Mouse (Mus musculus) limb, embryonic 12.5 days (tissue): Measurements from ENCODE around the gene Camk2g. TPM values are rescaled to one million over a fixed set of nuclear protein-coding genes. Genes with fewer than 3 reads are reported as not detected.

Source experiments
- ATAC-seq: fragments of 200-750 bp; cut with Nextera tagmentation; 2 replicates; pipeline ENCODE4 v1.8.0; 2017; ENCODE audit warnings: low read depth, moderate TSS enrichment; ENCODE audit not compliant: insufficient number of reproducible peaks, insufficient read depth, low FRiP score, low TSS enrichment
- H3K27ac ChIP-seq: fragments of 300-500 bp; sonication (generic); 2 replicates; pipeline ENCODE4 v1.5.1; 2016; ENCODE audit warnings: mild to moderate bottlenecking, moderate library complexity
- H3K27me3 ChIP-seq: fragments of 300-500 bp; sonication (generic); 2 replicates; pipeline ENCODE4 v1.6.1; 2016; ENCODE audit warnings: mild to moderate bottlenecking, moderate library complexity
- H3K36me3 ChIP-seq: fragments of 300-500 bp; sonication (generic); 2 replicates; pipeline ENCODE4 v1.6.1; 2016; ENCODE audit warnings: mild to moderate bottlenecking, moderate library complexity
- H3K4me1 ChIP-seq: fragments of 300-500 bp; sonication (generic); replicated peaks from 2 replicates; pipeline ENCODE4 v1.6.1; 2016
- H3K4me2 ChIP-seq: fragments of 300-500 bp; sonication (generic); 2 replicates; pipeline ENCODE4 v1.6.1; 2016; ENCODE audit warnings: mild to moderate bottlenecking, moderate library complexity
- H3K4me3 ChIP-seq: fragments of 300-500 bp; sonication (generic); replicated peaks from 2 replicates; pipeline ENCODE4 v1.5.1; 2016; ENCODE audit warnings: mild to moderate bottlenecking
- H3K9ac ChIP-seq: fragments of 300-500 bp; sonication (generic); replicated peaks from 2 replicates; pipeline ENCODE4 v1.6.1; 2016; ENCODE audit warnings: mild to moderate bottlenecking, moderate library complexity
- H3K9me3 ChIP-seq: fragments of 300-500 bp; sonication (generic); 2 replicates; pipeline ENCODE4 v1.6.1; 2016; ENCODE audit warnings: mild to moderate bottlenecking, moderate library complexity
- WGBS: fragments of 180-500 bp; shearing (Covaris S2); methylation state at CpG from one replicate; pipeline ENCODE4 v1.1.7; 2016; 5-methylcytosine and 5-hydroxymethylcytosine counted together
- polyA plus RNA-seq: library from polyadenylated mRNA; unstranded; fragments of >200 nt; fragmentation: Nextera tagmentation; extraction: Ambion mirVana; gene quantifications from 2 replicates; pipeline ENCODE4 v1.2.1, GENCODE M21; 2016

Camk2g gene
- polyA plus RNA-seq, 1 experiment from 2014 or later: 59.0 TPM

DNA sequence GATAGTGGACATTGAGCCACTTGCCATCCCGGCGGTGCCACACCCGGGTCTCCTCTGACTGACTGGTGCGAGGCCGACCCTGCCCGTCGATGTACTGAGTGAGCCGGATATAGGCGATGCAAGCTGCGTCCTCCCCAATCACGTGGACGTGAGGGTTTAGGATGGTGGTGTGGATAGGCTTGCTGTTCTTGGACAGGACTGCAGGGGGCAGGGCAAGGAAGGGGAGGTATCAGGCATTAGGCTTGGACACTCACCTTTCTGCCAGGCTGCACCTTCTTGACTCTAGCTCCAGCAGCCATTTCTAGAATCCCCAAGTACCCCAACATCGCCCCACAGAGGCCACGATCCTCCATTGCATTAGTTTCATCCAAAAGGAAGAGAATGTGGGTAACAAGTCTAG is 56.6 kb downstream of the Camk2g start:
- Histone ChIP-seq H3K4me3 (no peak overlapping the region), H3K9me3 (no peaks in the 10 kb centered on the region), H3K4me1 (peaks cover 8% of the 10 kb centered on the region), H3K27me3 (no peaks in the 10 kb centered on the region), H3K36me3 (peaks cover 73% of the 10 kb centered on the region), H3K4me2 (no peak overlapping the region), H3K27ac (no peak overlapping the region), H3K9ac (no peak overlapping the region)
- 34% methylated on average over 14 of the region's 14 CpGs for WGBS
- ATAC-seq: no peak

DNA sequence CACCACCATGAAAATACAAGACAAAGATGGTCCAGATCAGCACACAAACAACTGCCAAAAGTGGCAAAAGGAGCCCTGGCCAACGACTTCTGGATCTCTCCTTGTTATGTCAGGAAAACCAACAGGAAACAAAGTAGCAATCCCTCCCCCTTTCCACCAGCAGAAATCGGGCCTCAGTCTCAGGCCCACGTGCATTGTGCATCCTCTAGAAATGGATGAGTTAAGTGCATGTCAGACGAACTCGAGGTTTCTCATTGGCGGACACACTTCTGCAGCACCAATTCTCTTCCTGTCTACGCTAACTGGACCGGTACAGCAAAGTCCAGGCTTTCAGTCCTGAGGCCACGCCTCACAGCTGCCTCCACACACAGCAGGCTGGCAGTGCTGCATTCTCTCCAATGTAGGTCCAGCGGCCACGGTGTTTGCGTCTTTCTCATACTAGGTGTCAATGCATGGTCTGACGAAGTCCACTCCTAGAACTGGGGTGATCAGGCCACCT is 57.9 kb downstream of the Camk2g start:
- H3K27ac ChIP-seq: 0 out of 2 replicates have a peak overlapping the region, but pooled peaks have one; percentile 76
- 88% methylated on average over 13 of the region's 13 CpGs for WGBS
- peaks cover 70% of the 10 kb centered on the region for H3K36me3 ChIP-seq
- H3K27me3 ChIP-seq: no peaks in the 10 kb centered on the region
- H3K4me3 ChIP-seq: no peak overlapping the region
- no peak overlapping the region for H3K9ac ChIP-seq
- H3K9me3 ChIP-seq: no peaks in the 10 kb centered on the region
- no peak overlapping the region for H3K4me2 ChIP-seq
- ATAC-seq: no peak
- peaks cover 8% of the 10 kb centered on the region for H3K4me1 ChIP-seq

DNA sequence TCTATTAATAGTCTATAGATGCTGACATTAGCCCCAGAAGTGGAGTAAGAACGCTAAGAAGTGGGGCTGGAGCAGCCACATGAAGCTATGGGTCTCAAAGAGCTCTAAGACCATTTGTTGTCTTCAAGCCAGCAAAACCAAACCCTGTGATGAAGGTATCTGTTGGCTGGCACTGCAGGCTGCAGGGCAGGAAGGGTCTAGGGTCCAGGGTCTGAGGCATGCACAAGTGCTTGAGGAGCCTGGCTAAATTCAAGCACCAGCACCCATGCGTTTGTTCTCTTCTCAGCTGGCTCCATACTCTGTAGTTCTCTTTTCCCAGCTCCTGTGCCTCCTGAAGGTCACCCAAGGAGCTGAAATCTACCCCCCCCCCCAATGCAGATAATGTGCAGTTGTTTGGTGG is 58.8 kb downstream of the Camk2g start:
- H3K4me3 ChIP-seq: no peak overlapping the region

DNA sequence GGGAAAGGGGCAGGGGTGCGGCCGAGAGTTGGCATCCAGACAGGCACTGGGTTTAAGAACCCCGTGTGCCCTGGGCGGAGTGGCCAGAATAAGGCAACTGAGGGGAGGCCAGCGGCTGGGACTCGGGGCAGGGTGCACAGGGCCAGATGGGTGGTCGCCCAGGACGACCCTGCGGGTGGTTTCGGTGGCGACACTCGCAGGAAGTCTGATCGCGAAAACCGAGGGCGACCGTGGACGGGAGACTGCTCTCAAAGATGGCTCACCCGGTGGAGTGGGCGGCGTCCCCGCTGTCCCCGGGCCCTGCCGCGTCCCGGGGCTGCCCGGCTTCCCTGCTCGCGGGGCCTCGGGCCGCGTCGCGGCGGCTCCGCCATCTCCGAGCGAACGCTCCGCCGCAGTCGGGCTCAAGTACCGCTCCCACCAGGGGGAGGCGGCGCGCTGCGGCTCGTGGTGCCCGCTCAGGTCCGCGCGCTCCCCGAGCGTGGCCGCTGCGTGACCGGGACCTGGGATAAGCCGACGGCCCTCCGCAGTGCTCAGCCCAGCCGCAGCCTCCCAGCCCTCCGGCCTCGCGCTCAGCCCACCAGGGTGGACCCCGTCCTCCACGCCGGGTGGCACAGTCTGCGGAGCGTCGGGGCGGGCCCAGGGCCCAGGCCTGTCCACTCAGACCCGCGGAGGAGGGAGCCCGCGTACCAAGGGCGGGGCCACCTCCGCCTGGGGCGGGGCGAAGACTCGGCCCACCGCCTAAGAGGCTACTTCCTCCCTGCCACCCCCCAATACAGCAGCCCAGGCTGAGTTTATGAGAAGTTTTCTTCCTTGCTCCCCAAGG is 59.7 kb downstream of the Camk2g start, which contains the start of gene Ndst2:
TSS of gene Ndst2 (minus strand) at position 611 of the 823 bp plus-strand sequence.
- ATAC-seq: peak; percentile 97
- Histone ChIP-seq H3K4me3 (peak within 1 kb of the TSS; percentile 86), H3K36me3 (peaks cover 70% of the 10 kb centered on the region), H3K4me2 (peak within 1 kb of the TSS; percentile 90), H3K27ac (peak within 1 kb of the TSS; percentile 94), H3K4me1 (peaks cover 8% of the 10 kb centered on the region), H3K27me3 (no peaks in the 10 kb centered on the region), H3K9ac (peak within 1 kb of the TSS; percentile 91), H3K9me3 (no peaks in the 10 kb centered on the region)
- under 1% methylated on average over 80 of the region's 81 CpGs for WGBS

More for the DNA sequence above, 58.8 kb downstream of the Camk2g start:
- no peaks in the 10 kb centered on the region for H3K9me3 ChIP-seq
- H3K9ac ChIP-seq: 0 out of 2 replicates have a peak overlapping the region, but pooled peaks have one; percentile 18
- no peak for ATAC-seq
- WGBS: 67% methylated on average over 2 of the region's 2 CpGs
- peaks cover 8% of the 10 kb centered on the region for H3K4me1 ChIP-seq
- H3K4me2 ChIP-seq: peak overlapping the region; percentile 90
- H3K27me3 ChIP-seq: no peaks in the 10 kb centered on the region
- peaks cover 70% of the 10 kb centered on the region for H3K36me3 ChIP-seq
- peak overlapping the region; percentile 76 for H3K27ac ChIP-seq

DNA sequence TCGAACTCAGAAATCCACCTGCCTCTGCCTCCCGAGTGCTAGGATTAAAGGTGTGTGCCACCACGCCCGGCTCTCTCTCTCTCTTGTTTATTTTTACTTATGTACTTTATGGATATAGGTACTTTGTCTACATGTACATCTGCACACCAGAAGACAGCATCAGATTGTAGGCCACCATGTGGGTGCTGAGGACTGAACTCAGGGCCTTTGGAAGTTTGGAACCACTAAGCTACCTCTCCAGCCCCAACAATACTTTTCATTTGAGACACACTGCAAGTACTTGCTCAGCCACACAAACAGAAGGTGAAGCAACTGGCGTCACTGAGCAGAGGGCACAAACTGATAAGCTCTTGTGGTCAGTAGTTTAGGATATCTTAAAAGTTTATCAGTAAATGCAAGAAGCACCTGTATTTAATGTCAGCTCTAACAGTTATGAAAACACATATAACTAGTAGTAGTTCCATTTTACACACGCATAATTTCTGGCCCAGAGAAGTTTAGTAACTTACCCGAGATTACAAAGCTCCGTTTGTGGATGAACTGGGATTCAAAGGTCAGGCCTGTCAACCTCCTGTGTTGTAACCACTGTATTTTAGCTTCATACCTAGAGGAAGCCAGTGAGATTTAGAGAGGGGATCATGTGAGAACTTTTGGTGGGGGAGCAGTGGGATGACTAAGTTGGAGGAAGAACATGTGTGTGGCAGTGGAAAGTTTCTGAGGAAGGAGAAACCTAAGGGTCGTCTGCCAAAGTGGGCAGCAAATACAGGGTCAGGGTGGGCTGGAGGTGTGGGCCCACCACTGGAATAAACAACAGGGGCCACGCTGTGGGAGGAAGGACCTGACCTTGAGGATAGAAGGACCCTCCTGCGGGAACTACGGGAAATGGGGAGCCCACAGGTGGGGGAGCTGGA is 60.6 kb downstream of the Camk2g start:
- Histone ChIP-seq H3K4me1 (peaks cover 8% of the 10 kb centered on the region), H3K9me3 (no peaks in the 10 kb centered on the region), H3K36me3 (peaks cover 69% of the 10 kb centered on the region), H3K4me2 (peak overlapping the region; percentile 90), H3K9ac (peak overlapping the region; percentile 91), H3K4me3 (peak overlapping the region; percentile 86), H3K27ac (peak overlapping the region; percentile 94), H3K27me3 (no peaks in the 10 kb centered on the region)
- 49% methylated on average over 12 of the region's 12 CpGs for WGBS
- ATAC-seq: 0 out of 2 replicates have a peak, but pooled peaks have one; percentile 4

DNA sequence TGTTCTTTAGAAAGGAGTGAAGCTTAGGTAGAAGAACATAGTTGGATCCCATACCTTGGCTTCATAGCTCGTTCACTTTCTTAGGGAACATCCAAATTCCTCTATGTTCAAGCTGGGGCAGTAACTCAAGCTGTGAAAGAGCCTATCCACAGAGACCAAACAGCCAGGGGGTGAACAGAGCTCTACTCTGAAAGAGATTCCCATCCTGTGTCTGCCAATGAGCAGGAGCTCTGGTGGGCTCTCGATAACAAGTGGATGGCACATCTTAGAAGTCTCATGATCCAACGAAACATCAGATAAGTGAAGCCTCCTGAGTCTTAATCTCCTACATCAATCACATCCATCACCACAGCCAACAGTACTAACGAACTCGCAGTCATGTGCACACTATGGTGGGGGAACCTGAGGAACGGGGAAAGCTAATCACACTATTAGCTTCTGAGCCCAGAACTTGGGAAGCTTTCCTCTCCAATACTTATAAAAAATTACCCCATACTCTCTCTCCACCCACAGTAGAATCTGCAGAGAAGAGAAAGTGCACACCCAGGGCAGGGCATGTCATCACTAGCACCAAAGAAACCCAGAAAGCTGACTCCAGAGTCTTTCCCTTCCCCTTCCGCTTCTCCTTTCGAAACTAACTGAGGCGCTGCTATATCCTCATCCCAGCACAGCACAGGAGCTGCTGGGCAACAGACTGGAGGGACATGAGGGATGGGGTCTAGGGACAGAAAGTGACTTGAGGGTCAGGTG is 62.9 kb downstream of the Camk2g start:
- 88% methylated on average over 9 of the region's 9 CpGs for WGBS
- H3K9ac ChIP-seq: no peak overlapping the region
- H3K36me3 ChIP-seq: peaks cover 73% of the 10 kb centered on the region
- no peak overlapping the region for H3K27ac ChIP-seq
- peaks cover 8% of the 10 kb centered on the region for H3K4me1 ChIP-seq
- H3K9me3 ChIP-seq: no peaks in the 10 kb centered on the region
- ATAC-seq: no peak
- H3K4me3 ChIP-seq: no peak overlapping the region
- no peak overlapping the region for H3K4me2 ChIP-seq
- no peaks in the 10 kb centered on the region for H3K27me3 ChIP-seq

DNA sequence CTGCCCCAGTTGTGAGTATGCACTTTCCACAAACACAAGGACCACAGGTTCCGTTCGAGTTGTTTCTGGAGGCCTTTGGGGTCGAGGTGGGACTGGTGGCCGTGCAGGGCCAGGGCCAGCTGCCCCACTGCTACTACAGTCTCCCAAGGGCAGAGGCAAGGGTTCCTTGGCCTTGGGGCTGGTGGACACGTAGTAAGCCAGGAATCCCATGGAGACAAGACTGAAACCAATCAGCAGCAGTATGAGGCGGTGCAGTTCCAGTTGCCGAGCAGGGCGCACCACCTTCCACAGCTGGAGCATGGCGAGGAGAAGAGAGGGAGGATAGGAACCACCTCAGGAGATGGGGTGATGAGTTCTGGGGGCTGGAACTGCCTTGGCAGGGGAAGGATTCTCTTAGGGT is 64.0 kb downstream of the Camk2g start:
- no peaks in the 10 kb centered on the region for H3K9me3 ChIP-seq
- WGBS: 89% methylated on average over 9 of the region's 9 CpGs
- H3K27ac ChIP-seq: no peak overlapping the region
- H3K4me2 ChIP-seq: no peak overlapping the region
- H3K9ac ChIP-seq: no peak overlapping the region
- ATAC-seq: no peak
- H3K36me3 ChIP-seq: peaks cover 75% of the 10 kb centered on the region
- H3K27me3 ChIP-seq: no peaks in the 10 kb centered on the region
- H3K4me1 ChIP-seq: peaks cover 8% of the 10 kb centered on the region
- H3K4me3 ChIP-seq: no peak overlapping the region

DNA sequence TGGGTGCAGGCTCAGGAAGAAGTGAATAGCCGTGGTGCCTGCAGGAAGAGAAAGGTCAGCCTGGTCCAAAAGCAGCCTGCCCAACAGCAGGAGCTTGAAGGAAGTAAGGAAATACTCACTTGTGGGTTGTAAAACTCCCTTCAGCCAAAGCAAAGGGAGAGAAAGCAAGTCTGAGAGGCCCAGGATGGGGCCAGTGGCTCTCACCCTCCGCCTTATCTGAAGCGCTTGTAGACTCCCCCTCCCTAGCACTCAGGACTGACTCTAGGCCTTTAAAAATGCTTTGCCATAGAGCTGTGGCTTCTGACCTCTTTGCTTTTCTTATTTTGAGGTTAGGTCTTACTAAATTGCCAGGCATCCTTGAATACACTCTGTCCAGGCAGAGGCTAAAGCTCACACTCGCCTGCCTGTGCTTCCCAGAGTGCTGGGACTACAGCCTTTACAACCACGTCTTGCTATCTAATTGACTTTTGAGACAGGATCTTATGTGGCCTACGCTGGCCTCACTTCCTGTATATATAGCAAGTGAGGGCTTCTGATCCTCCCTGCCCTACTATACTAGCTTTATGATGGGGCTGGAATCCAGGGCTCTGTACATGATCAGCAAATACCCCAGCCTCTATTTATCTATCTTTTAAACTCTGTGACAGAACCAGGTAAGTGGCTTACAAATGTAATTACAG is 68.1 kb downstream of the Camk2g start:
- Histone ChIP-seq H3K4me2 (no peak overlapping the region), H3K4me1 (no peaks in the 10 kb centered on the region), H3K9ac (no peak overlapping the region), H3K4me3 (no peak overlapping the region), H3K27ac (no peak overlapping the region), H3K27me3 (no peaks in the 10 kb centered on the region), H3K9me3 (no peaks in the 10 kb centered on the region), H3K36me3 (peaks cover 98% of the 10 kb centered on the region)
- WGBS: 69% methylated on average over 6 of the region's 6 CpGs
- no peak for ATAC-seq

DNA sequence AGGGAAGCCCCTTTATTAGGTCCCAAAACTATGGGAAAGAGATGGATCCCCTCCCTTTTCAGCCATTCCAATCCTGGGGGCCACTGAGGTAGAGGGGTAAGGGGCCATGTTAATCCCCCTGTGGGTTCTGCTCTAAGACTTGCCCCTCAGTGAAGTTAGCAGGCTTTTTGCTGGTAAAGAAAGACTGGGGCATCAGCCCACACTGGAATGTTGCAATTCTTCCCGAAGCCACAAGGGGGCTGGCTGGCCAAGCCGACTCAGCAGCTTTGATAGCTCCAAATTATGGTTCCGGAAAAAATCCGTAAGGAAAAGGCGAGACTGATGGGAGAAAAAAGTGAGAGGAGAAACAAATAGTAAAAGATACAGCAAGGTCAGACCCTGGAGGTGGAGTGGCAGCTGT is 69.8 kb downstream of the Camk2g start:
- Histone ChIP-seq H3K27ac (no peak overlapping the region), H3K4me1 (no peaks in the 10 kb centered on the region), H3K4me2 (no peak overlapping the region), H3K9me3 (no peaks in the 10 kb centered on the region), H3K9ac (no peak overlapping the region), H3K4me3 (no peak overlapping the region), H3K36me3 (peaks cover 98% of the 10 kb centered on the region), H3K27me3 (no peaks in the 10 kb centered on the region)
- WGBS: 34% methylated on average over 5 of the region's 5 CpGs
- ATAC-seq: 0 out of 2 replicates have a peak, but pooled peaks have one; percentile 12

DNA sequence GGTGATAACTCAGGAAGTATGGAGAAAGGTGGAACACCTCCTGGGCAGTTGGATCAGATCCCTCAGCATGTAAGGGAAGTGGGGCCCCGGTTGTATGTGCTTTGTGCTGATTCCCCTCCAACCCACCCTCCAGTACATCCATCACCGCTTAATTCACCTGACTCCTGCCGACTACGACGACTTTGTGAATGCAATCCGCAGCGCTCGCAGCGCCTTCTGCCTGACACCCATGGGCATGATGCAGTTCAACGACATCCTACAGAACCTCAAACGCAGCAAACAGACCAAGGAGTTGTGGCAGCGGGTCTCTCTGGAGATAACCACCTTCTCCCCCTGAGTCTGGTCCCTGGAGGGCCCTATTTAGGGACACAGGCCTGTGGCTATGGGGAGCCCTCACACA is 70.9 kb downstream of the Camk2g start:
- H3K9ac ChIP-seq: no peak overlapping the region
- H3K27ac ChIP-seq: no peak overlapping the region
- 91% methylated on average over 12 of the region's 12 CpGs for WGBS
- no peaks in the 10 kb centered on the region for H3K27me3 ChIP-seq
- H3K36me3 ChIP-seq: peaks cover 99% of the 10 kb centered on the region
- ATAC-seq: no peak
- H3K4me3 ChIP-seq: no peak overlapping the region
- H3K4me1 ChIP-seq: no peaks in the 10 kb centered on the region
- H3K9me3 ChIP-seq: no peaks in the 10 kb centered on the region
- H3K4me2 ChIP-seq: no peak overlapping the region
